Mouse (Mus musculus) adrenal gland, postnatal 36 days (tissue): ENCODE data around the gene 2210016L21Rik. TPM values are rescaled to one million over a fixed set of nuclear protein-coding genes. Genes with fewer than 3 reads are reported as not detected.

Source experiments
- DNase-seq, 2 experiments: peaks; one replicate each; pipeline ENCODE4 v3.0.0; 2021; ENCODE audit warnings: mixed read lengths in 1 of 2
- total RNA-seq, 2 experiments: library from RNA; stranded (reverse); gene quantifications; 2 replicates each; pipeline ENCODE4 v1.2.3; 2021

The 2210016L21Rik gene
- total RNA-seq, 2 experiments from 2014 or later, result 41.4 to 45.7 TPM

DNA sequence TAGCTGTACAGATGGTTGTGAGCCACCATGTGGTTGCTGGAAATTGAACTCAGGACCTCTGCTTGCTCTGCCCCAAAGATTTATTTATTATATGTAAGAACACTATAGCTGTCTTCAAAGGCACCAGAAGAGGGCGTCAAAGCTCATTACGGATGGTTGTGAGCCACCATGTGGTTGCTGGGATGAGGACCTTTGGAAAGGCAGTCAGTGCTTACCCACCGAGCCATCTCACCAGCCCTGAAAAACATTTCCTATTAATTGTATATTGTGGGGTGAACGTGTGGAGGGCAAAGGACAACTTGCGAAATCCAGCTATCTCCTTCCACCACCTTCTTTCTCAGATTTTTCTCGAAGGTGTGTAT is 36.9 kb downstream of the 2210016L21Rik start:
- no peak for DNase-seq

DNA sequence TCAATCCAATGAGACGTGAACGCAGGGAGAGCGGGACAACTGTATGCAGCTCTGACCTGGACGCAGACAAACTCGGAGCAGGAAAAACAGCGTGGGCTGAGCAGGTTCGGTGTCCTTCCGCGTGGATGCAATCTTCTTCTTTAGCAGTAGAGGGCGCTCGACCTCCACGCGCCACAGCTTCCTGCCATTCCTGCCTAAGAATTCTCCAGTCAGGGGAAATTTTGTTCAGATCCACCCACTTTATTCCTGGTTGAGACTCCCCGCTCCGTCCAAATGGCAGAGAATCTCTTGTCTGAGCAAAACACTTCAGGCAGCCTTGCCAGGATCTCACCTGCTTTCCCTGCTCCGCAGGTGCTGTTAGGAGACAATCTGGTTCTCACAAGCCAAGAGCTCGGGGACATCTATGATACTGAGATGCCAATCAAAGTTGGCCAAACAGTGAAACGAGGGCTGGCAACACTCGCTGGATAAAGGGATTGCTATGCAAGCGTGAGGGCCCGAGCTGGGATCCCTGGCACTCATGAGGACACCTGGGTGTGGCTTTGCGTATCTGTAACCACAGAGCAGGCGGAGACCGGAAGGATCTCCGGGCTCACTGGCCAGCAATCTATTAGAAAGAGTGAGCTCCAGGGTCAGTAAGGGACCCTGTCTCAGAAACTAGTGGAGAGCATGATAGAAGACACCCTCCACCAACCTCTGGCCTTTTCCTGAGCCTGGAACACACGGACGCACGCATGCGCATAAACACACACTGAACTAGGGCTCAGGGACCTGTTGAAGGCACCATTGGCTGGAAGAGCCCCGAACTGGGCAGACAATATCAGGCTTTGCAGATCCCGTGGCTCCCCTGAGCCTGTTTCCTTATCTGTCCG is 37.5 kb downstream of the 2210016L21Rik start:
- peak; percentile 74 to 78 for DNase-seq

DNA sequence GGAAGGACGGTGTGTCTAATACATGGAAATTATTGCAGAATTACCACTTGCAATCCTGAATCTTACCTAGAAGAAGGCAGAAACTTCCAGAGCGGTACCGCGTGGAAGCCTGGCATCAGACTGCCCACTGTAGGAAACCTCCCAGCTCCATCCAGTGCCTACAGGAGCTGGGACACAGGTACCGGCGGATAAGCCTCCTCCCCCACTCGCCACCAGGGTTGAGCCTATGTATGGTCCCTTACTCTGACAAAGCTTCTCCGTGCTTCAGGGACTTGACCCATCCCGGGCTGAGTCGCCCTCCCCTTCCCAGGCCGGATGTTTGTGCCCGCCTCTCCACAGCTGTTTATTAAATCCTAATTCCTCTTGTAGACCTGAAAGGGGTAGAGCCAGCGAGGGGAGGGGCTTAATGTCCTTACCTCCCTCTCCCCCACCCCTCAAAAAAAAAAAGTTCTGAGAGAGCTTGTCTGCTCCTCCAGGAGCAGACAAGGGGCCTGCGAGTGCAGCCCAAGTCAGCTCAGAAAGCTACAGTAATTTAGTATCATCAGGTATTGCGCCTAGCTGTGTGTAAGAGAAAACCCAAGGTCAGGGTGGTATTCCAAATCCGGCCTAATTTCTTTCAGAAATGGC is 38.3 kb downstream of the 2210016L21Rik start:
- peak in 1 of 2 experiments; percentile 27 for DNase-seq

- DNase-seq, result no peak
Measured at GRCm38 (mm10) chr5:114982001-114982400, 40.0 kb downstream of the 2210016L21Rik start.

DNA sequence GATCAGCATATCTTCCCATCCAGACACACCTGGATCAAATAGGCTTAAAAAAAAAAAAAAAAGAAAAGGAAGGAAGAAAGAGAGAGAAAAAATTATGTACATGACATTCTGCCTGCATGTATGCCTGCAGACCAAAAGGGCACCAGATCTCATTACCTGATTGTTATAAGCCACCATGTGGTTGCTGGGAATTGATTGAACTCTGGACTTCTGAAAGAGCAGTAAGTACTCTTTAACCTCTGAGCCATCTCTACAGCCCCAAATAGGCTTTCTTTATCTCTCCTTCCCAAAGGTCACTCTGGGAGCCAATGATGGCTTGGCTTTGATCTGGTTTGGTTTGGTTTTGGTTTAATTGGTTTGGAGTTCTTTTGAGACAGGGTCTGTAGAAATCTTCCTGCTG is 43.1 kb downstream of the 2210016L21Rik start:
- no peak for DNase-seq

GRCm38 (mm10) chr5:114996447-114996846 is 54.5 kb downstream of the 2210016L21Rik start:
- no peak for DNase-seq

DNA sequence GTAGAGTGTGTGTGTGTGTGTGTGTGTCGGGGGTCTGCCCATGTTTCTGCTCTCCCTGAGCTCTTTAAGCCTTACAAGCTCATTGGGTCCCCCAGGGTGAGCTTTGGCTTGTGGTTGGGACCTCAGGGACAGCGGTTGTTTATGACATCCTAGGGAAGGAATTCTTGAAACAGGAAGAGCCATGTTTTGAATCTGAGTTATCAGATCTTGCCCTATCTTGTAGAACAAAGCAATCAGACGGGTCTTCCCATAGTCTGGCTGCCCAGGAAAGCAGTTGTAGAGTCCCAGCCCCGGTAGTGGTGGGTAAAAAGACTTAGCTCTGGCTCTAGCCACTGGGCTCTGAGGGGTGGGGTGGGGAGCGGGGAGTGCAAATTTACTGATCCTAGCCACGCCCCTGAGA is 55.4 kb downstream of the 2210016L21Rik start:
- DNase-seq, result no peak

Other genes starting within 250 kb of the 2210016L21Rik start
- 1 to 10 TPM; 7.6 to 8.9 TPM for gene Tchp, start 234.4 kb upstream of the 2210016L21Rik start, total RNA-seq
- gene Ankrd13a, start 167.5 kb upstream of the 2210016L21Rik start, total RNA-seq, result 10 to 100 TPM; 68.6 to 91.4 TPM
- gene Git2, start 166.6 kb upstream of the 2210016L21Rik start, total RNA-seq, result 10 to 100 TPM; 35.3 to 36.6 TPM
- 10 to 100 TPM; 32.2 to 40.7 TPM for gene 1500011B03Rik, start 118.7 kb upstream of the 2210016L21Rik start, total RNA-seq
- not detected for gene 4930519G04Rik, start 88.5 kb upstream of the 2210016L21Rik start, total RNA-seq
- gene Gm9936, start 83.5 kb upstream of the 2210016L21Rik start, total RNA-seq, result not detected
- gene Oasl2, start 45.2 kb upstream of the 2210016L21Rik start, total RNA-seq, result 10 to 100 TPM; 14.9 to 17.2 TPM
- gene Oasl1, start 18.9 kb upstream of the 2210016L21Rik start, total RNA-seq, result 1 to 10 TPM; 1.8 to 2.4 TPM
- gene Hnf1a, start 28.9 kb downstream of the 2210016L21Rik start, total RNA-seq, result under 1 TPM in 1 of 2 experiments, not detected in 1; 0.10 TPM
- 10 to 100 TPM; 52.0 to 54.1 TPM for gene Sppl3, start 69.0 kb downstream of the 2210016L21Rik start, total RNA-seq
- not detected for gene Gm10401, start 156.1 kb downstream of the 2210016L21Rik start, total RNA-seq
- 100 to 1,000 TPM; 156 to 220 TPM for gene Acads, start 177.2 kb downstream of the 2210016L21Rik start, total RNA-seq
- 10 to 100 TPM; 38.9 to 45.3 TPM for gene Unc119b, start 192.8 kb downstream of the 2210016L21Rik start, total RNA-seq
- gene Mlec, start 216.0 kb downstream of the 2210016L21Rik start, total RNA-seq, result 100 to 1,000 TPM; 184 to 197 TPM